Mouse (Mus musculus): ENCODE data around the gene Wfs1.
"Not testable (repeated sequence)": the region's sequence is repeated elsewhere in the genome, so short reads cannot be mapped to it uniquely, and the experiment has no call there.

Gene Wfs1

DNA sequence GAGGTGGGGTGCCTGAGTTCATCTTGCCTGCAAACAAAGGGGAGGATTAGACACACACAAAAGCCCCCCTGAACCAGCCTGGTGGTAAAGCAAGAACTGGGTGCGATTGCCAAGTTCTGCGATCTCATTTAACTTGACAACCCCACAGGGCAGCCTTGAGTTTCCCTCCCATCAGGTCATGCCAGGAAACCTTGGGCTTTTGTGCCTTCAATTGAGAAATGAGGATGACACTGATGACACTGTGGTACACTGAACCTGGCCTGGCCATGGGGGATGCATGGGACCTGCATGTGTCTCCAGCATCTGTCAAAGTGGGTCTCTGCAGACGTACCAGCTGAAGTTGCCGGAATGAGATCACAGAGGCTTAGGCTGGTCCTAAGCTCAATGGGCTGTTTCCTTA is 6.7 kb downstream of the Wfs1 start:
- no peak for DNase-seq

DNA sequence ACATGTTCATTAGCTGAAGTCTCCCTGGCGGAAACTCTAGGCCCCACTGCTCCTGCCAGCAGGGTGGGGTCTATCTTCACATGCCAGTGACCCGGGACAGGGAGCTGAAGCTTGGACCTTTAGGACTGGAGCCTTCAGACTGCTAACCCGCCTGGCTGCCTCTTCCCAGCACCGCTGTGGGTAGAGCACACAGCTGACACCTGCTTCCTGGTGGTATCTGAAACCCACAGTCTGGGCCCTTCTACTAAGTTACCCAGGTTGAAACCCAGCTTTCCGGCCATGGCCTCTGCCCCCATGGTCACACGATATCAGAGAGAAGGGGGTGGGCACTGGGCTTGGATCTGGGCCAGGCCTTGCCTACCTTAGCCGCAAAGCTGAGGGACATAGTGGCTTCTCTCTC is 9.4 kb downstream of the Wfs1 start:
- no peak for DNase-seq

DNA sequence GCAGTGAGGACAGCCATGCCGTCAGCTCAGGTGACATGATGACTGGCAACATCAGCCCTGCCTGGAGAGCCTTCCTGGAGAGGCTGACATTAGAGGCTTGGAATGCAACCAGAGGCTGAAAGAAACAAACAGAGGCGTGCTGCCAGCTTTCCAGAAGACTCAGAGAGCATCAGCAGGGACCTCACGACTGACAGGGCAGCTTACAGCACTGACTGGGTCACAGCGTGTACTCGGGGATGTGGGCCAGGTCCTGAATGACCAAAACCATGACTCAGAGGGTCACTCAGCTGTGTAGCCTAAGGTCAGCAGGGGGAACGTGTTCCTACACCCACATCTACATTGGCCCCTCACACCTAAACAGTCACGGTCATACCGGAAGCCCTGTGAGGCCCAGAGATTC is 10.0 kb downstream of the Wfs1 start:
- no peak for DNase-seq

DNA sequence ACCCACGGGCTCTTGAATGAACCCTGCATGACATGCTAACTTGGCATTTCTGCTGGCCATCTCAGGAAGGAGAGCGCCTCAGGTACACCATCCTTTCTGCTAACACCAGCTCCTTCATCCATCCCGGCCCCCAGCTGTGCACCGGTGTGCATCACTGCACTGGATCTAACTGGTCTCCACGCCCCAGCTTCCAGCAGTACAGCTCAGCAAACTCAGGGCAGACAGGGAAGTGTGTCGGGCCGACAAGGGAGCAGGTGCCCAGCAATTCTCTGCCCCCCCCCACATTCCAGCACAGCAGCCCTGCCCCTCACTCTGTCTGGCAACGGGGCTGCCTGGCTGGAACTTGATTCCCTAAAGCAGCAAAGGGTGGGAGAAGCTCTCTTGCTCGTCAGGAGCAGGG is 11.2 kb downstream of the Wfs1 start:
- no peak for DNase-seq

DNA sequence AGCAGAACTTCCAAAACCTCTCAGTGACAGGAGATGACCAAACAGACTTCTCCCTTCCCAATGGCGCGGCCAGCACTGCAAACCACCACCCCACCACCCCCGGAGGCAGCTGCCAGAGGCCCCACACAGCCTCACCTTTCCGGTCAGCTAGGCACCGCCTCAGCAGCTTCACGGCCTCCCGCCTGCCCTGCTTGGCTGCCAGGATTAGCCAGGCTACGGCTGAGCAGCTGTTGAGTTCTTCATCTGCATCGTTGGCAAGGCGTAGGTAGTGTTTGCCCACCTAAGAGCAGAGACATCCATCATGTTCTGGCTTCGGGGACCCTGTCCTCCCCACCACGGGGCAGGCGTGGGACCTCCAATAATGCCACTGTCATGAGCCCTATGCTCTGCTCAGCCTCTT is 13.7 kb downstream of the Wfs1 start:
- DNase-seq: no peak

DNA sequence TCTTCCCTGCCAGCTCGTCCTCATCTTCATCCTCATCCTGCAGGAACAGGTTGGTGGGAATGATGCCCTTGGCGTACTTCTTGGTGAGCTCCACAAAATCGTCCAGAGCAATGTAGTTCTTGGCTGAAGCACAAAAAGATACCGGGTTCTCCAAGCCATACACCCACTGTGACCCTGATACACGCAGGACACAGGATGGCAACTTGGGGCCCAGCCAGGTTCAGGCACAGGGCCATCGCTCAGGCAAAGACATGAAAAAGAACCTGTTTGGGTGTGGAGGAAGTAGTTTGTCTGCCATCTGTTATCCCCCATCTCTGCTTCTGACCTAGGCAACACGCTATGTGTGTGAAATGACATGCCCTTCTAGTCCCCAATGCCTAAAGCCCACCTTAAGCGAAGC is 17.4 kb downstream of the Wfs1 start:
- peak; percentile 80 for DNase-seq

DNA sequence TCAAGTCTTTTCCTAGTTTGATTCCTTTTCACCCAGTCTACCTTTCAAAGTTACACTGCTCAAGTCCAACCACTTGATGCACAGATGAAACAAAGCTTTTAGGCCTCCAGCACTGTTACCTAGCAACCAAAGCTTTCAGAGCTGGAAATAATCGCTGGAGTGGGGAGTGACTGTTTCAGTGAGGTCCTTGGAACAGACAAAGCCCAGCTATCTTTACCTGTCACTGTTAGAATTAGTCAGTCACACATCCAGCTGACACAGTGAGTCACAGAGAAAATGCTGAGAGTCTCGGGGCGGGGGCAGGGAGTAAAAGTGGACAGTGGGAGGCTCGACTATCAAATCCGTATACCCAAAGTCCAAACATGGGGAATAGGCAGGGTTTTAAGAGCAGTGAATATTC is 28.5 kb downstream of the Wfs1 start:
- no peak for DNase-seq

DNA sequence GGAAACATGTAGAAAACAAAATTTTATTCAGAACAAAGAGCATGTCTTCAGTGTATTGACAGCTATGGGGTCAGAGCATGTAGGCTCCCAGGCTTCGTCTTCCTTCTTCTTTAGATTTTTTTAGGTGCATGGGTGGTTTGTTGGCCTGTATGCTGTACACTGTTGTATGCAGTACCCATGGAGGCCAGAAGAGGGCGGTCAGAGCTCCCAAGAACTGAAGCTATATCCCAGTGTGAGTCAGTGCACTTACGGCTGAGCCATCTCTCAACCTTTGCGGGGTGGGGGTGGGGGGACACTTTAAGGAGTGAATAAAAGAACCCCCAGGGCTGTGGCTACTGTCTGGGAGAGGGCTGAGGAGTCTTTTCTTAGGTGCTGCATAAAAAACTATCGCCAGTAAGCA is 30.2 kb downstream of the Wfs1 start:
- DNase-seq: no peak

DNA sequence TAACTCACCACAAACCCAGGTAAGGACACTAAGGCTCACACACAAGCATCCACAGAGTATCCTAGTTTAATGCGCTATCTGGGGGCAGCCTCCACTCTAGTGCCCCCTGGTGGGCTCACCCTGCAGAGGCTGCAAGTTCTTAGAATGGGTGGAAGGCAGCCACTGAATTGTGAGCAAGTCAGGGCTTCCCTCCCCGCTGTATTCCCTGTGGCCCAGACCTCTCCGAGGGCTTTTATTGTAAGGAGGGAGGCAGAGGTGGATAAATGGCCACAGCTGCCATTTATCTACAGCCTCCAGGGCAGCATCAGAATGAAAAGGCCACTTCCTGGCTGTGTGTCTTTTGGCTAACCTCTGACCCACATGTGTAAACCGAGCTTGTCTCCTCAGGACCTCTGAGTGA is 33.6 kb downstream of the Wfs1 start:
- no peak for DNase-seq

DNA sequence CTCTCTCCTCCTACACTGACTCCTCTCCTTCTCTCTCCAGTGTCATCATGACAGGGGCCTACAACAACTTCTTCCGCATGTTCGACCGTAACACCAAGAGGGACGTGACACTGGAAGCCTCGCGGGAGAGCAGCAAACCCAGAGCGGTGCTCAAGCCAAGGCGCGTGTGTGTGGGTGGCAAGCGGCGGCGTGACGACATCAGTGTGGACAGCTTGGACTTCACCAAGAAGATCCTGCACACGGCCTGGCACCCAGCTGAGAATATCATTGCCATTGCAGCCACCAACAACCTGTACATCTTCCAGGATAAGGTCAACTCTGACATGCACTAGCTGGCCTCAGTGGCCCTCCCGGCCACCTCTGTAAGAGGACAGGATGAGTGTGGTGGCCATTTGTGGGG is 36.7 kb downstream of the Wfs1 start:
- peak; percentile 50 for DNase-seq

DNA sequence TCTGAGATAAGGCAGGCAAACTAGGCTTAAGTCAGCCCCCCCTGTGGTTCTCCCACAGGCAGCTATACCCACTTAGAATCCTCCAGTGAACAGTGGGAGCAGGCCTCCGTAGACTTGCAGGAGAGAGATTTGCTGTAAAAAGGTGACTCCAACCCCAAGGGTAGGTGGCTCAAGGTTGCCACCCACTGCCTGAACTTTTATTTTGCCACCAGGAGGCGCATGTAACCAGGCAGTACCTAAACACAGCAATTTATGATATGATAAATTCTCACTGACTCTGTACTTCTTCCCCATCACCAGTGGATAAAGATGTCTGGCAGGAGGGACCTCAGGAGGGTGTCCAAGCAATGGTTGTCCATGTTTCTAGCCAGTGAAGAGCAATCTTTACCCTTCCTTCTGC is 38.1 kb downstream of the Wfs1 start:
- DNase-seq: no peak

DNA sequence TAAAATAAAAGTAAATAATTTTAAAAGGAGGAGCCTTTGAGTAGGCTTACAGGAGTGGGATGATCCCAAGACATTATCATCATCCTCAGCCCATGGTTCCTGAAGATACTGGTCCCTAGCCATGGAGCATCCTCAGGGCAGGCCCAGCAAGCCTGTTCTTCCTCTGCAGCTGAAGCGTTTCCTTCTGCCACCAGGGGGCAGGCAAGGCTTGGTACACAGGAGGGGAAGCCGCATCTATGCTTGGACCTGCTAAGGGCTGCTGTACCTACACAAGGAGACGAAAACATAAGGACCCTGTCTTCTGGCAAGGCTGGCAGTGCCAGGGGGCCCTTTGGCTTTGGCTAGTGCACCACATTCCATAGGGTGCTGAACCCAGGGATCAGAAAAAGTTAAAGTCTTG is 40.2 kb downstream of the Wfs1 start:
- peak; percentile 71 for DNase-seq

DNA sequence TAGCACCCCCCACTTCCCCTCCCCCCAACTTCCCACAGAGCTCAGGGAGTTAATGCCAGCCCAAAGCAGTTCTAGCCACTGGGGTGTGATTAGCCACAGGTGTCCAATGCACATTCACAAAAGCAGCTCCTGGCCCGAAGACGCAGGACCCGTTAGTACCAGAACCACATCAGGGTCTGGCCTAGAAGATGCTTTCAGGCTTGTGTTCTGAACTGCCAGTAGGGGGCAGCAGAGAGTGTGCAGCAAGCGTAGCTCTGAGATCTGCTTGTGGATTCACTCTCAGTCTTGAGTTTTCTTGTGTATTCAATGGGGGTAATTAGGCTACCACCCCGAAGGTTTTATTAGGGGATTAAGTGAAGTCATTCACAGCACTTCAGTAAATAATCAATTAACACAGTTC is 42.6 kb downstream of the Wfs1 start:
- peak; percentile 66 for DNase-seq

DNA sequence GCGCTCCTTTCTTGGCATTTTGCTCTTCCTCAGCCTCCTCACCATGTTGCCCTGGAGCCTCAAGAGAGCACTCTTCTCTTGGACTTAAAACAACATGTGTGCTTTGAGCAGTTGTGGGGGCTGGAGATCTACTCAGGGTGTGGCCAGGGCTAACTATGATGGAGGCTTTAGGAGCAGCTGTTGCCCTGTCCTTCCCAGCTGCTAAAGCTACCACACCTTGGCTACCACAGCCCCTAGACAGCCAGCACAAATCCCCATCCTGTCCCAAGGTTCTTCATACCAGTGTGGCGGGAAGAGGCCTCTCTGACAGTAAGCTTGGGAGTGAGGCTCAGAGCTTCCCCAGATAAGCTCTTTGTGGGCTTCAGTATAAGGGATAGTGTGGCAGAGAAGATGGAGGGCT is 43.3 kb downstream of the Wfs1 start:
- DNase-seq: no peak

DNA sequence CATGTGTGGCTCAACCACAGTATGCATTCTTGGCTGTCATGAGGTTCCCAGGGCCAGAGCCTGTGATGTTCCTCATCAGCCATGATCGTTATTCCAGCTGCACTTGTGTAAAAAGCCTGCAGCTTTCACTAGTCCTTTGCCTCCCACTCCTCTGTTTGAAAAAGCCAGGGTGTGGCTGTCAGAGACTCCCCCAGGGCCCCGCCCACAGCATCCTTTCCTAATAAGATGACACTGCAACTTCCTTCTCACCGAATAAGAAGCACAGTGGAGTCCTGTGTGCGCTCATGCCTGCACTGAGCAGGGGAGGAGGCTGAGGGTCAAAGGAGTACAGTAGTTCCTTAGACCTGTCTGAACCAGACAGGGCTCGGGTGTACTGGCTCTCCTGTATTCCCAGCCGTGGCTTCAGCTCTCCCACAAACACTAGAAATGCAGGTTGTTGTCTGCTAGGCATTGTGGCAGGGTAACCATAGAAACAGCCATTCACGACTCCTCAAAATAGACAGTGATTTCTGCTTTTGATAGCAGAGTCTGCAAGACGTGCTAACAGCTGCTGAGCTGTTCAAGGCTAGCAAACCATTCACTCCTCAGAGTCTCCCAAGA is 43.8 kb downstream of the Wfs1 start:
- DNase-seq: no peak

DNA sequence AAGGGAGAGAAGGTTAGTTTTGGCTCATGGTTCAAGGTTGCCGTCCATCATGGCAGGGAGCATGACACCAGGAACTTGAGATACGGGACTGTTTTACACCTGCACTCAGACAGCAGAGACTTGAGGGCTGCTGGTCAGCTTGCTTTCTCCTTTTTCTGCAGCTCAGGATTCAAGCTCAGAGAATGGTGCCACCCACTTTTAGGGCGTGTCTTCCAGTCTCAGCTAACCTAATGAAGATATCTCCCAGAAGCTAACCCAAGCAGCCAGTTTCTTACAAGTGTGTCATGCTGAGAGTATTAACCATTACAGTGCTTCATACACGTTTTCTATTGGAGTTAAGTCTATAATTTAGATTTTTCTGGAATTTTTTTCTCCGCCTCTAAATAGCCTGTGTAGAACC is 44.5 kb downstream of the Wfs1 start:
- no peak for DNase-seq

DNA sequence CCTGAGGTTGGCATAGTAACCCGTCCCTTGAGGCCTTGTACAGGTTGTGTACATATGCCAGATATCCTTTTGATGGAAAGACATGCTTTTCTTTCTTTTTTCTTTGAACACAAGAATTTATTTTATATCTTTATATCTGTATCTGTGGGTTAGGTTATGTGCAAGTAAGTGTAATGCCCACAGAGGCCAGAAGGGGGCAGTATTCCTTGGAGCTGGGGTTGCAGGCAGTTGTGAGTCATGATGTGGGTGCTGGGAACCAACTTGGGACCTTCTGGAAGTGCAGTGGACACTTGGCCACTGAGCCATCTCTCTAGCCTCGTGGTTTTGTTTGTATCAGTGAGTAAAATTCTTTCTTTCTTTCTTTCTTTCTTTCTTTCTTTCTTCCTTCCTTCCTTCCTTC is 46.6 kb downstream of the Wfs1 start:
- no peak for DNase-seq

DNA sequence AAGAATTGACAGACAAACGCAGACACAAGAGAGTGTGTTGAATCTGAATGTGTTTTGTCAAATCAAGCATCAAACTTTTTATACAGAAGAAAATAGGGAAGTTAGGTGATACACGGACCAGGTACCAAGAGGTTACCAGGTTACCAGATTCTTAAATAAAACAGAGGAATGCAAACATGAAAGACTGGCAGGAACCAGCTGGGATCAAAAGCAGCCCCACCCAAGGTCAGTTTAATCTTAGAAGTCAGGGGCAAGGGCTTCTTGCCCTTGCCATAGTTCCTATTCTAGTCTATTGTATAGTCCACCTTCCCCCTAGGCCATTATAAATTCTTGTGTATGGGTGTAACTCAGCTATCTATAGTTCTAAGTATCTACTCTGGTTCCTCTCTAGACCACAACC is 50.0 kb downstream of the Wfs1 start:
- not testable (repeated sequence) for DNase-seq

DNA sequence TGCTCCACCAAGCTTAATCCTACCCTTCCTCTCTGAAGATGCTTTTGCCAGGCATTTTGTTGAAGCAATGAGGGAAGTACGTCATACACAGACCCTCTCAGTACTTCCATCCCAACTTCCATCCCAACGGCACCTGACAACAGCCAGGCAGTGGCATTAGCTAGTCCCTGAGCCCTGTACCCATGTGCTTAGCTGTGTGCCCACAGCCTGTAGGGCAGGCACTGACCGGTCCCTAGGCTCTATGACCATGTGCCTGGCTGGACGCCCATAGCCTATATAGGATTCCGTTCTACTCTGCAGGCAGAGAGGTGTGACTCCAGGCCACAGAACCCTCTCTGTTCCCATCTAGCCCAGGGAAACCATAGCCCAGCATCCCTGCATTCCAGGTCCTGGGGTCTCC is 51.0 kb downstream of the Wfs1 start:
- DNase-seq: peak; percentile 40

DNA sequence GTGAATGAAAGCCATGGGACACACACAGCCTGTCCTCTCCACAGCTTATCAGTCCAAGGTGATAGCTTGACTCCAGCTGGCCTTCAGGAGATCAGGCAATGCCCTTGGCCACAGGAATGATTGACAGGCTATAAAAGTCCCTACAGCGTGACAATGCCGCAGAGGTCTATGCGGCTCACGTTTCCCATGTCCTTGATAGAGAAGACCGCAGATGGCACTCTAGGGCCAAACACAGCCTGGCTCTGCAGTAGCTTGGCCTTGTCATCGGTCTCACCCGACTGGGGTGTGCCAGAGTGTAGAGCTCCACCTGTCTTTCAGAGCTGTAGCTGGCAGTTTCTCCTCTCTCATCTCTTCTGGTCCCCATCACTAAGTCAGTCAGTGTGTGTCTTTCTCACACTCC is 52.5 kb downstream of the Wfs1 start:
- DNase-seq: peak; percentile 86

DNA sequence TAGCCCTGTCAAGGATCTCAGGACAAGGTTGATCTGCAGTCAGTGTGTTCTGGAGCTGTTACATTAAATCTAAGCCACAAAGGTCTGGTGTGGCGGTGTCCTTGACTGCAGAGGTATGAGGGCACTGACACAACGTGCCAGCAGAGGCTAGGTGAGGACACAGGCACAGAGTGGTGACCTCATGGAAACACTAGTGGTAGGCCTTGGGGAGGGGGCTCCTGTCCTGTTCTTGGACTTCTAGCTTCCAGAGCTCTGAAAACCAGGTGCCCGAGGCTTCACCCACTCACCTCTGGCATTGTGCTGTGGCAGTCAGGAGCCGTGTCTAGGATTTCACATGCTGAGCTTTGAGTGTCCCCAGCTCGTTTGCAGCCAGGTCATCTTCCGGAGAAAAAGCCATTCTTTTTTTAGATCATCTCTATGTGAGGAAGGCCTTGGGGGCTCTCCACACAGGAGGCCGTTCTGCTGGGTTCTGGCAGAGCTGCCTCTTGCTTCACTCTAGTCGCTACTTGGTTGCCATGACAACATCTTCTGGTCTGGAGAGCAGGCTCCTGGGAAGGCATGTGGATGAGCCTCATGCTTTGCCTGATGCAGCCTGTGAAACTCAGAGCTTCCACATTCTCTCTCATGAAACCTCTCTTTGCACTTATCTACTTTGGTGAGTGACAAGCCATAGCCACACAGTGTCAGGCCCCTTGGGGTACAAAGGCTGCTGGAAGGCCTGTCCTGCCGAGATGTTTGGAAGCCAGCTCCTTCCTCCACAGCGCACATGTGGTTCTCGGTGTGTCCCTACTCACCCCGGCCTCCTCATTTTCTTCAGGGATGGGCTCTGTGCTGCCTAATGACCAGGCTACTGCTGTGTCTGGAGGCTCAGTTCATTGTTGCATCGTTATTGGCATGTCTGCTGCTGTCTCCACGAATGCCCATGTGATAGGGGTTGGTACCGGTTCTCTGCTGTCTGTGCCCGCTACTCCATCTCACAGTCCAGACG is 53.2 kb downstream of the Wfs1 start:
- peak; percentile 69 for DNase-seq

DNA sequence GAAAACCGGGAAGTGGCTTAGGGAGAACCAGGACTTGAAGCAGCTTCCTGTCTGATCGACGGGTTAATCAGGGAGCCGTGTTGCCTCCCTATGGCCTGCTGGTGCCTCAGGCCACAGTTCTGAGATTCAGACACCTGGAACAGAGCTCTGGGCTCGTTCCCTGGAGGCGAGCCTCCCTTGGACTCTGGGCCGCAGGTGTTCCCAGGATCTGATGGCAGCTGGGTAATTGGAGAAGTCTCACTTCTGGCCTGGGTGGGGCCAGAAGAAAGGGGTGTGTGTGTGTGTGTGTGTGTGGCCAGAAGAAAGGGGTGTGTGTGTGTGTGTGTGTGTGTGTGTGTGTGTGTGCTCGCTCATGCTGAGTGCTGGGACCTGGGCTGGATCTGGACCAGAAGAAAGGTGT is 55.6 kb downstream of the Wfs1 start:
- DNase-seq: no peak

DNA sequence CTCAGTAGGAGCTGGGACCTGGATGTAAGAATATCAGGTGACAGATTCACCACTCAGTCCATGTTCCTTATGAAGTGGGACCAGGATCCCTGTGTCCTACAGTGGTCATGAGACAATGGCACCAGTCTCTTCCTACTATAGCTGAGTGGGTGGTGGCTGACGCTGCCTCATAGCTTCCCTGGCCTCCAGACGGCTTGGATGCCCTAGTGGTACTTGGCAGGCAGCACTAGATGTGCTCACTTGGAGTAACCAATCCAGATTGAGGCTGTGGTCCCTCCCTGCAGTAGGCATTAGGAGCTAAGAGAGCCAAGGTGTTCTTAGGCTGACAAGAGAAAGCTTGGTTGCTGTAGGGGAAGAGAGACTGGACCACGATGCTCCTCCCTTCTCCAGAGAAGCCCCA is 59.6 kb downstream of the Wfs1 start:
- no peak for DNase-seq

DNA sequence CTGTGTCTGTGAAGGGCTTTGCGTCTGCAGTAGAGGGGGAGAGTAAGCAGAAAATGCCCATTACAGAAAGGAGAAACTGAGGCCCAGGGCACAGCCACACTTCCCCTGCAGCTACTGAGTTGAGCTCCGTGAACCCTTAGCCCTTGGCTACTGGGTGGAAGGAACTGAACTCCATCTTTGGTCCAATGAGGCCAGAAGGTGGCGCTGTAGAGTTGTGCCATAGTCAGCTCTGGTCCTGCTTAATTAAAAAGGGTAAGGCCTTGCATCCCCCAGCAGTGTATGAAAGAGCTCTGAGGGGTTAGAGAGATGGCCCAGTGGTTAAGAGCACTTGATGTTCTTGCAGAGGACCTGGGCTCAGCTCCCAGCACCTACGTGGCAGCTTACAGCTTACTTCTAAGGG is 60.3 kb downstream of the Wfs1 start:
- DNase-seq: no peak
